ENCODE assay signal across 8 mouse cellular contexts in the genomic region with DNA sequence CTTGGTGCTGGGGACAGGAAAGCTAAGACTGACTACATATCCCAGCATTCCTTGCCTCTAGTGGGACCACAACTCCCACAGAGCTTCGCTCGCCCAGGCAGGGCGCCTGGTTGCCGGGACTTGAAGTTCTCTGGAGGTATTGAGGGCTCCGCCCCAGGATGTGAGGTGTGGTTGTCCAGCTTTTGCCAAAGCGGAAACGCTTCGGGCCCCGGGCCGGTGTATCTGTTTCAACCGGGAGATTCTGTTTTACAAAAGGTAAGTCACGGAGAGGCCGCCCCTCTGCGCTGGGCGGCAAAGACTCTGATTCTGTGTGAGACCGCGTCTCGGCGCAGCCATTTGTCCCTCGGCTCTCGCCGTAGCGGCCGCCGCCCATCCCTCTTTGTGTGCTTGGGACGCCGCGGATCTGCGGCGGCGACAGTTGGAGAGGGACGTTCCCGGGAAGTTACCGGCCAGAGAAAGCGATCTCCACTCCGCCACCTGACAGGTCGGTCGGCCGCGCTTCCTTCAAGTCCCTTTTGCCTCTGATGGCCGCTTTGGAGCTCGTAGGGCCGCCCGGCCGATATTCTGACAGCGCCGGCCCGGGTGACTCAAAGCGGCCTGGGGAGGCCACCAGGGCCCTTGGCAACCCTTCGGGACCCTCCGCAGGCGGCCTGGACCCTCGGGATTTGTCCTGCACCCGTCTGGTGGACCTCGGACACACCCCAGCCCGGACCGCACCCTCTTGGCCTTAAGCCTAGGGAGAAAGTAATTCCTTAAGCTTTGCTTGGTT. TPM values are rescaled to one million over a fixed set of nuclear protein-coding genes. Genes with fewer than 3 reads are reported as not detected.
DNase-seq lines count a peak whose midpoint lies in the region; ATAC-seq and TF ChIP-seq lines count a peak whose summit lies in the region.

A gene (plus strand): TSS at position 116 of the 769 bp plus-strand sequence.

- H3K27ac ChIP-seq in hindbrain, embryonic 10.5 days, result peak within 1 kb of the TSS; percentile 96
- peak within 1 kb of the TSS; percentile 88 for H3K27ac ChIP-seq in lung, postnatal 0 days (ENCODE audit: low read length)

- H3K27me3 ChIP-seq in hindbrain, embryonic 10.5 days (ENCODE audit: insufficient read depth, poor library complexity, severe bottlenecking), result no peaks in the 10 kb centered on the region
- no peaks in the 10 kb centered on the region for H3K27me3 ChIP-seq in lung, postnatal 0 days (replicated peaks; ENCODE audit: insufficient read depth, low read length)

- no peak; the same call in 1 of the 2 replicates for TF ChIP-seq CTCF in lung, postnatal 0 days (IDR thresholded peaks at IDR 0.05)

- ATAC-seq in frontal cortex, adult (ENCODE audit: low TSS enrichment), result peak; percentile 100
- peak; percentile 100 for ATAC-seq in lung, postnatal 0 days

- no peaks in the 10 kb centered on the region for H3K9me3 ChIP-seq in hindbrain, embryonic 10.5 days
- H3K9me3 ChIP-seq in lung, postnatal 0 days (ENCODE audit: low read length), result no peaks in the 10 kb centered on the region

- DNase-seq in MN1 (ENCODE audit: low spot score), result peak; percentile 95
- DNase-seq in cerebellum, adult 9-10 months, result peak; percentile 96
- peak; percentile 94 for DNase-seq in hindbrain, embryonic 10.5 days (ENCODE audit: low spot score)
- peak; percentile 97 for DNase-seq in layer of hippocampus, adult 9-11 months
- peak; percentile 98 for DNase-seq in lung, postnatal 0 days (ENCODE audit: low spot score)
- DNase-seq in ovary, postnatal 14 days (ENCODE audit: low spot score), result peak; percentile 77
- DNase-seq in thymus, postnatal 14 days, result peak; percentile 91

- peaks cover 31% of the 10 kb centered on the region for H3K36me3 ChIP-seq in hindbrain, embryonic 10.5 days
- H3K36me3 ChIP-seq in lung, postnatal 0 days (ENCODE audit: insufficient read depth, low read length), result 0 out of 2 replicates have a peak, but pooled peaks cover 5% of the 10 kb centered on the region

- WGBS in hindbrain, embryonic 10.5 days, result under 1% methylated on average over 57 of the region's 57 CpGs
- WGBS in lung, postnatal 0 days, result under 1% methylated on average over 56 of the region's 57 CpGs

- peaks cover 10% of the 10 kb centered on the region for H3K4me1 ChIP-seq in hindbrain, embryonic 10.5 days (replicated peaks)
- 0 out of 2 replicates have a peak, but pooled peaks cover 4% of the 10 kb centered on the region for H3K4me1 ChIP-seq in lung, postnatal 0 days (ENCODE audit: insufficient read depth, low read depth, low read length)

- H3K4me2 ChIP-seq in lung, postnatal 0 days (replicated peaks; ENCODE audit: low read depth, low read length), result peak within 1 kb of the TSS; percentile 58

- peak; percentile 79 for TF ChIP-seq EP300 in lung, postnatal 0 days (IDR thresholded peaks at IDR 0.05)

- H3K9ac ChIP-seq in lung, postnatal 0 days (replicated peaks; ENCODE audit: low read depth), result peak within 1 kb of the TSS; percentile 95

- H3K4me3 ChIP-seq in hindbrain, embryonic 10.5 days, result peak within 1 kb of the TSS; percentile 99
- peak within 1 kb of the TSS; percentile 98 for H3K4me3 ChIP-seq in lung, postnatal 0 days (ENCODE audit: low read depth, low read length)

RNA-seq across cellular contexts. Expression of the gene that starts here (rescaled TPM):
- 116 and 123 TPM in 2 replicates for polyA plus RNA-seq in hindbrain, embryonic 10.5 days (2016; fragmentation: Nextera tagmentation; extraction: Ambion mirVana)
- 76.6 and 83.9 TPM in 2 replicates for polyA plus RNA-seq in lung, postnatal 0 days (2015; fragmentation: Nextera tagmentation; extraction: Ambion mirVana)

Comparison
In these comparisons a context has a peak if more than half of its experiments do, and no peak if none do; other contexts are left out.
1. Peak in every context shown above with its lines: DNase-seq, ATAC-seq, H3K4me3 ChIP-seq and H3K27ac ChIP-seq.